Mouse (Mus musculus) adrenal gland, postnatal 10 days (tissue): ENCODE results near the gene Fhod1. TPM values are rescaled to one million over a fixed set of nuclear protein-coding genes. Genes with fewer than 3 reads are reported as not detected.
A peak's percentile ranks its signal among the peaks of the same experiment; 100 is the strongest.

Source experiments
- DNase-seq: peaks from one replicate; pipeline ENCODE4 v3.0.0; 2021; ENCODE audit warnings: mixed read lengths
- long read RNA-seq, 2 experiments: library from polyadenylated mRNA; stranded (forward); transcript quantifications; one replicate each; pipeline ENCODE4 v2.0.0; 2021
- total RNA-seq, 2 experiments: library from RNA; stranded (reverse); gene quantifications; 2 replicates each; pipeline ENCODE4 v1.2.3; 2021

The Fhod1 gene
- total RNA-seq = 10 to 100 TPM; 11.9 to 16.5 TPM
- long read RNA-seq, experiment 1, partial matches to known transcripts = 8 of 8 reads
- long read RNA-seq, experiment 1, other reads (novel, unspliced or antisense) = 0 of 8 reads
- long read RNA-seq, experiment 2, partial matches to known transcripts = 3 of 4 reads
- long read RNA-seq, experiment 2, other reads (novel, unspliced or antisense) = 1 of 4 reads

DNA sequence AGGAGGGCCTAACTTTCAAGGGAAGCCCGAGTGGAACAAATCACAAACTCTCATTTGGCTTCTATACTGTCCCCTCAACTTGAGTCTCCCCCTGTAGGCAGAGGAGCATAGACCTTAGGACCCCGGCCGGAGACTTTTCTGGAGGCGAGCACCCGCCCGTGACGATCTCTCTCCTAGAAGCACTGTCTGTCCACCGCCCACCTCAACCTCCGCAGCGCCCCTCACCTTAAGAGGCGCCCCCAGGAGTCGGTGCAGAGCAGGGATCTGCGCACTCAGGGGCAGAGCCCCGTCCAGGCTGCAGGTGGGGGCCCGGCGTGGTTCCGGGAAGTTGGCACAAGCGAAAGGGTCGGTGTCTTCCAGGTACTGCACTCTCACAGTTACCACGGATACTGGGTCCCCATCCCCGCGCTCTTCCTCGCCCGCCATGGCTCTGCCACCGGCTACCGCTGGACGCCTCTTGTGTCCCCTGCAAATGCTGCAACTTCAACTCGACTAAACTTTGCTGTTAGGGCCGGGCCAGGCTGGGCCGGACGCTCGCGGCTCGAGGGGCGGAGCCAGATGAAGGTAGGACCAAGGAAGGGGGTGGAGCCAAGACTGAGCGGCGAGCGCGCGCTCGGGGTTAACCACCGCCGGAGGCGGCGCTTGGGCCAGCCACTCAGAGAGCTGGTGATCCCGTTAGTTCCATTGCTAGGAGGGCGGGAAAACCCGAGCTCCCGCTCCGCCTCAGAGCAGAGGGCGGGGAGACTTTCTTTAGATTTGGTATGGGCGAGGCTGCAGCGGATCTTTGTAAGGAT, at the start of gene Fhod1:
Gene Fhod1, minus strand, starts transcription at position 526 of the 794 bp plus-strand sequence.
- peak; percentile 96 for DNase-seq

DNA sequence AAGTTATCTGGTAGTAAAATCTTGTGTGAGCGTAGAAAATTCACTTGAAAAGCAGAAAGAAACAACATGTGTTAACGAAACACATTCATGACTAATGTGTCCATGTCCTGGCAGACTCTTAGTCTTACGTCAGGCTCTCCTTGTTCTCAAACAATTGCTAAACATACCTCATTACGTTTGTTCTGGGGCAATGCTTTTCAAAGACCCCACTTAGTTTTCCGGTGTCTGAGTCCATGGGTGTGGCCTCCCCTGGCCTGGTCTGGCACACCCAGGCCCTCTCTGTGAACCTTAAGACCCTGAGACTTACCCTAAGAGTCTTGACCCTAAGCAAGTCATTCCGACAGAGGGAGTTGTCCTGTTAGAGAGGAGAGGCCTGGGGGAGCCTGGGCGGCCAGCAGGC, 46.2 kb upstream of the Fhod1 start:
- no peak for DNase-seq

DNA sequence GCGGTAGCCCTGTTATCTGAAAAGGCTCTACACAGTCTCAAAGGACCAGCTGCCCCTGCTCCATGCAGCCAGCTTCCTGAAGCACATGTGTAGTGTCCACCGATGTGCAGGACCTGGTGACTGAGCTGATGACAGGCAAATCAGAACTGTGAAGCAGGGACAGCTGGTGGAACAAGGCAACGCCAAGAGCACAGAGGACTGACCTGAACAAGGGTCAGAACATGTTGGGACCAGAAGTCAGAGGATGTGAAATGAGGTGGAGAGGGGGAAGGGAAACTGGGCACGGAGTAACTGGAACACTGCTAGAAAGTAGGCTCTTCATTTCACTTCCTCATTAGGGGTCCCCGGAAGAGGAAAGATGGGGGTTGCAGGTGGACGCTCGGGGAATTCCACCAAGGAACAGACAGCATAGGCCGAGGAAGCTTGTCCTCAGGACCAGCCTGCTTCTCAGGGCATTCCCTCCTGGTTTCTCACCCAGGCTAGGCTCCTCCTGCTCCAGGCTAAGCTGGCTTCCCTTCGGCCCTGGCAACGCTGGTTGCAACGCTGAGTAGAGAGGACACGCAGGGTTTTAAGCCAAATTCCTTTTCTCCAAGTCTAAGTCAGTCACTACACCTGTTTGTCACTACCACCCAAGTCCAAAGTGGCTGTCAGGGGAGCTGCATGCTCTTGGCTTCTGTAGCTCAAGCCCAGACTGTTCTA, 45.5 kb upstream of the Fhod1 start:
- DNase-seq = no peak

- DNase-seq = peak; percentile 48
These were observed 41.3 kb upstream of the Fhod1 start for GRCm38 (mm10) chr8:105389096-105389495.

- no peak for DNase-seq
These were observed 39.4 kb upstream of the Fhod1 start for GRCm38 (mm10) chr8:105387151-105387550.

DNA sequence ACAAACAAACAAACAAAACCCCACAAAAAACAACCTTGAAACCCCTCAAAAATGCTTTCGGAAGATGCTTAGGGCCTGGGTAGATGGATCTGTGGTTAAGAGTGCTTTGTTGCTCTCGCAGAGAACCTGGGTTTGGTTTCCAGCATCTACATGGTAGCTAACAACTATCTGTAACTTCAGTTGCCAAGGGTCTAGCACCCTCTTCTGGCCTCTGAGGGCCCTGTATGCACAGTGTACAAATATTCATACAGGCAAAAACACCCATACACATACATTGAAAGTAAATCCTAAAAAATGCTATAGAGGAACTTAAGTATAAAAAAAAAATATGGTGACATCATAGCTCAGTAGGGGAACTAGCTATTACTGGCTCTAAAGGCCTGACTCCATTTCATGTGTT, 36.3 kb upstream of the Fhod1 start:
- DNase-seq = no peak

- no peak for DNase-seq
These were observed 32.6 kb upstream of the Fhod1 start for GRCm38 (mm10) chr8:105380308-105380707.

DNA sequence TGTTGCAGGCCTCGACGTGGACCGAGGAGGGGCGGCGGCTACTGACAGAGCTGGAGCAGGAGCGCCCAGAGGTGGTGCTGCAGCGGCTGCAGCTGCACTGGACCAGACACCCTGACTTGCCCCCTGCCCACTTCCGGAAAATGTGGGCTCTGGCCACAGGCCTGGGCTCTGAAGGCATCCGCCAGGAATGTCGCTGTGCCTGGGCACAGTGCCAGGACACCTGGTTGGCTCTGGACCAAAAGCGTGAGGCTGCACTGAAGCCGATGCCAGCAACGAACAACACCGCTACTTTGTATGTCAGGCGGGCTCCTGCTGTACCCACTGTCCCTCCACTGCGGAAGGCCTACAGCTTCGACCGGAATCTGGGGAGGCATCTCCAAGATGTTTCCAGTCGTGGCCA, 30.9 kb upstream of the Fhod1 start:
- peak; percentile 57 for DNase-seq

DNA sequence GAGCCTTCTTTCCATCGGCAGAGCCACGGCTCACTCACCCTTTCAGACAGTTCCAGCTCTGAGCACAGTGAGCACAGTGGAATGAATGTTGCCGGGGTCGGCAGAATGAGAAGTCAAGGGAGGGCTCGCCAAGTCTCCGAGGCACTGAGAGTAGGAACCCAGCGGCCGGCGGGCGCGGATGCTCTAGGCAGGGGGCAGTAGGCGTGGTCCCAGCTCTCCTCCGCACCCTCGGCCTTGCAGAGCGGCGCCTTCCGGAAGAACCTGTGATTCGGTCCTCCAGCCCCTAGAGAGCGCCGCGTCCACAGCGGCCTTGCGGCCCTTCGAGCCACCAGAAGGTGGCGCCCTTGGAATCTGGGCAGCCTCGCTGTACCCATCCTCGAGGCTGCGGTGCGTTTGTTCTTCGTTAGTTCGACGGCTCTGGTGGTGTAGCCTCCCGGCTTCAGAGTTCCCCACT, 26.8 kb upstream of the Fhod1 start:
- peak; percentile 41 for DNase-seq

DNA sequence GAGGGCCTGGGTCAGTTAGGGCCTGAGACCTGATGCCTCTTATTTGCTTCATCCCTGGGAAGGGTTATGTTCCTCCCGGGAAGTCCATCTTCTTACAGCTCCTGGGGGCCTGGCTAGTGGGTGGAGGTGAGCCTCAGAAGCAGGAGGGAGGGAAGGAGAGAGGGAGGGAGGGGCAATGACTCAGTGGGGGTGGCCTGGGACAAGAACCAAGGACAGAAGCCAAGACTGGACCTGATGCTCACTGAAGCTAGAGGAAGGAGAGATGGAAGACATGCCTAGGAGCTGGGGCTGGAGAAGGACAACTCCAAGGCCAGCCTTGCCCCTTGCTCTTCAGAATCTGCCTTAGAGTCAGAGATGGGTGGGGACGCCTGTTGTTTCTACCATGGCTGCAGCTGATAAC, 25.3 kb upstream of the Fhod1 start, which contains the start of gene Plekhg4:
Gene Plekhg4, plus strand, starts transcription at position 243 of the 400 bp plus-strand sequence.
- peak; percentile 55 for DNase-seq

- DNase-seq = peak; percentile 39
These were observed 24.7 kb upstream of the Fhod1 start for GRCm38 (mm10) chr8:105372473-105372872.

DNA sequence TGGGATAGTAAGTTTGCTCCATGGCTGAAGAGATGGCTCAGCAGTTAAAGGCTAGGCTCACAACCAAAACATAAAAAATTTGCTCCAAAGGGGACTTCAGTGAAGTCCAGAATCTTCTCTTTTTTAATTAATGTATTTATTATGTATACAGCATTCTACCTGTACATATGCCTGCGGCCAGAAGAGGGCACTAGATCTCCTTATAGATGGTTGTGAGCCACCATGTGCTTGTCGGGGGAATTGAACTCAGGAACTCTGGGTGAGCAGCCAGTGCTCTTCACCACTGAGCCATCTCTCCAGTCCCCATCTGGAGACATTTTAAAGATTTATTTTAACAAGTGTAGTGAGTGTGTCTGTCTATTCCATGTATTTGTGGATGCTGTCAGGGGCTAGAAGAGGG, 19.4 kb upstream of the Fhod1 start:
- DNase-seq = no peak

GRCm38 (mm10) chr8:105361751-105362702, 14.3 kb upstream of the Fhod1 start:
- peak; percentile 49 for DNase-seq

- DNase-seq = no peak
These were observed 11.9 kb upstream of the Fhod1 start for GRCm38 (mm10) chr8:105359646-105360045.

GRCm38 (mm10) chr8:105359208-105359607, 11.5 kb upstream of the Fhod1 start:
- DNase-seq = no peak

DNA sequence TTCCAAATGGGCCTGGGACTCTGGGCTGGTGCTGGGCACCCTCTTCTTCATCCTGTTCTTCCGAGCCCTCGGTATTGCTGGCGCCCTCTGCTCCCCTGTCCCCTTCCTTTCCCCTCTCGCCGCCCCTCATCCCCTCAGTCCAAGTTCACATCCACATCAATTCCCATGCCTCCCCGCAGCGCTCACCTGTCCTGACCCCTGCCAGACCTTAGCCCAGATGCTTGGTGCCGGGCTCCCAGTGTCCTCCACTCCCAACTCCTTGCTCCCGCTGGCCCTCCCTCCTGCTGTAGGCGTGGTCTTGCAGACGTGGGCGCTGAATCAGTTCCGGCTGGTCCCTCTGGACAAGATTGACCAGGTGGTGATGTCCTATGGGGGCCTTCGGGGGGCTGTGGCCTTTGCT, 8.9 kb upstream of the Fhod1 start:
- no peak for DNase-seq

GRCm38 (mm10) chr8:105355179-105356024, 7.6 kb upstream of the Fhod1 start:
- DNase-seq = no peak

DNA sequence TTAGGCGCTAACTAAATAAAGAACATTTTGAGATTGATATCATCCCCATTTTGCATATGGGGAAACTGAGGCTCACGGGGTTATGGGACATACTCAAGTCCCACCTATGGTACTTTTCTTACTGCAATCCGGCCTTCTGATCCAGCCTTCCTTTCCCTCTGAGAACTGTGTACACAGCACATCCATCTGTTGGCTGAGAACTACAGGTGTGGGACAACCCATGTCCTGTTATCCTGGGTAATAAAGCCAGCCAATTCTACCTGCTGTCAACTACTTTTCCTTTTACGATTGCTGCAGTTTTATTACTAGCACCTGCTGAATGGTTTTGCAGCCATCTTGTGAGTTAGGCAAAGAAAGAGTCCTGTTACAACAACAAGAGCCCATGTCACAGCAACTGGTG, 6.8 kb upstream of the Fhod1 start:
- no peak for DNase-seq

- DNase-seq = no peak
These were observed 5.9 kb upstream of the Fhod1 start for GRCm38 (mm10) chr8:105353583-105354135.

GRCm38 (mm10) chr8:105350186-105350585, 2.4 kb upstream of the Fhod1 start:
- DNase-seq = no peak
